Mouse (Mus musculus): ENCODE data around the gene Hspa12b.

GRCm38 (mm10) chr2:131154036-131154435 lies 27.0 kb downstream of the Hspa12b start:
- TF ChIP-seq TCF12 (IDR thresholded peaks at IDR 0.05; ENCODE audit: insufficient read depth, poor library complexity, severe bottlenecking) (no peak), CEBPB (IDR thresholded peaks at IDR 0.05; ENCODE audit: insufficient read depth, poor library complexity, severe bottlenecking) (no peak), POLR2A (IDR thresholded peaks at IDR 0.05; ENCODE audit: insufficient read length, low read depth) (no peak), MYOD1 (IDR thresholded peaks at IDR 0.05; ENCODE audit: control insufficient read depth in 1 of 3, insufficient read length in 2 of 3, low read depth in 2 of 3) (no peak), MYOG (IDR thresholded peaks at IDR 0.05; ENCODE audit: control insufficient read depth in 1 of 3, insufficient read depth in 1 of 3, insufficient read length in 2 of 3, low read depth in 2 of 3) (no peak), E2F4 (IDR thresholded peaks at IDR 0.05; ENCODE audit: insufficient read depth) (no peak), USF1 (IDR thresholded peaks at IDR 0.05; ENCODE audit: low read depth) (no peak)

Measured in myocyte (in vitro differentiated cells).